Comparison of ENCODE assay signal across 15 mouse cellular contexts in genomic region chr5:22033039-22033438, GRCm38 (mm10).
"Had no signal": no experiment of that assay in that cellular context is flagged by ENCODE, and none has a peak within 500 bp of the region (broad histone marks: within the 10 kb centered on the region; RNA-seq: fewer than 3 reads in every experiment).

No protein-coding gene starts in this region.

- H3K4me3 ChIP-seq: limb, embryonic 15.5 days; liver, embryonic 12.5 days; midbrain, embryonic 10.5 days; myocyte had no signal

- H3K36me3 ChIP-seq: limb, embryonic 15.5 days; midbrain, embryonic 10.5 days had no signal

- H3K9me3 ChIP-seq: limb, embryonic 15.5 days; liver, embryonic 12.5 days; midbrain, embryonic 10.5 days had no signal

- H3K4me2 ChIP-seq: limb, embryonic 15.5 days; liver, embryonic 12.5 days; lung, embryonic 14.5 days had no signal

- H3K4me1 ChIP-seq: limb, embryonic 15.5 days; liver, embryonic 12.5 days had no signal

- H3K27me3 ChIP-seq: limb, embryonic 15.5 days; liver, embryonic 12.5 days had no signal

- ATAC-seq: liver, embryonic 12.5 days had no signal

- H3K9ac ChIP-seq: limb, embryonic 15.5 days; liver, embryonic 12.5 days; lung, embryonic 14.5 days had no signal

- H3K27ac ChIP-seq: kidney, postnatal 0 days; limb, embryonic 15.5 days; liver, embryonic 12.5 days; midbrain, embryonic 10.5 days; stomach, postnatal 0 days had no signal

- DNase-seq: kidney, adult 9 months; kidney, postnatal 36 days; layer of hippocampus, adult 9-11 months; layer of hippocampus, postnatal 36 days; lung, embryonic 14.5 days; lung, postnatal 10 days; lung, postnatal 4 days; right cerebral cortex, postnatal 25 days; thymus, postnatal 4 days had no signal
